Mouse (Mus musculus): ENCODE data around the gene Rai2. TPM values are rescaled to one million over a fixed set of nuclear protein-coding genes. Genes with fewer than 3 reads are reported as not detected.

Gene Rai2
- polyA plus RNA-seq (2012; ENCODE audit: low replicate concordance): 0.79 and 1.9 TPM in 2 replicates

GRCm38 (mm10) chrX:161716865-161717763, at the start of gene Rai2:
Gene Rai2, plus strand, starts transcription at chrX:161717069.

